Mouse (Mus musculus) small intestine, adult 2 months (tissue): Measurements from ENCODE around the gene Rcan1.

Experiments used
- CTCF ChIP-seq: fragments of 200-500 bp; IDR thresholded peaks from 2 replicates; pipeline ENCODE4 v1.5.1; 2012; ENCODE audit warnings: low read depth, mild to moderate bottlenecking, control low read depth, inconsistent platforms, low read length, moderate library complexity, mixed read lengths; ENCODE audit not compliant: insufficient replicate concordance, insufficient read length; ENCODE audit errors: extremely low read depth
- POLR2A ChIP-seq: fragments of 200-500 bp; IDR thresholded peaks from 2 replicates; pipeline ENCODE4 v1.6.1; 2012; ENCODE audit warnings: low read depth, mild to moderate bottlenecking, control low read depth, inconsistent platforms, low read length, moderate library complexity

DNA sequence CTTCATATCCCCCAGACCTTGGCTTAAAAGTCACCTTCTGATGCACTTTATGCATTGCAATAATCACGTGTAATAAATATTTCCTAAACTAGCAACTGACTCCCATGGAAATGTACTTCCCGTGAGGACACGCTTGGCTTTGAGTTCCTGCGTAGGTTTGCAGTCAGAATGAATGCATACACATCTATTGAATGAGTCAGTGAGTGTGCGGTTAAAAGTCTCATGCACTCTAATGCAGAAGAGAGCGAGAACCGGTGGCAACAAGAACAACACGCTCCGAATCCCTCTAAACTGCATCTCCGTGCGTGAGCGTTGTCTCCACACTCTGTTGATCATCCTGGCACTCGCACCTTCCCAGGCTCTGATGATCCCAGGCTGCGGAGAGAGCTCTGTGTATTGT, 21.6 kb downstream of the Rcan1 start:
- TF ChIP-seq POLR2A (no peak), CTCF (no peak)
